Mouse (Mus musculus): ENCODE measurements around the gene BC004004. TPM values are rescaled to one million over a fixed set of nuclear protein-coding genes. Genes with fewer than 3 reads are reported as not detected.
"Not testable (repeated sequence)": the region's sequence is repeated elsewhere in the genome, so short reads cannot be mapped to it uniquely, and the experiment has no call there.

Gene BC004004
- polyA plus RNA-seq, 1 experiment from 2014 or later = 71.1 TPM

DNA sequence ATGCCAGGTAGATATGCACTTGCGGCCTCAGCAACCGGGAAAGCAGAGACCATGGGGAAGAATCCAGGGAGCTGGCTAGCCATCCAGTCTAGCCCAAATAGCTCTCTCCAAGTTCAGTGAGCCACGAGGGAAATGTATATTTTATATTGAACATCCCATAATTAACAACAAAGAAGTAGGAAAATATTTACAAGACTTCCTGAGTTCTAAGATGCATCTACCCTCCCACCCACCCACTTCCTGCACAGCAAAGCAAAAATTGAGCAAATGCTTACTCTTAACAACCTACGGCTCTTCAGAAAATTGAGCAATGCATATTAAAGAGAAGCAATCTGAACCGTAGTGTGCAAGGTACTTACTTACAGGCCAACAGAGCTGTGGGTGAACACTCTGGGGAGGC lies 3.8 kb upstream of the BC004004 start:
- Histone ChIP-seq H3K27ac (ENCODE audit: low read depth) (peak overlapping the region; percentile 99), H3K9ac (peak overlapping the region; percentile 66), H3K4me1 (ENCODE audit: insufficient read depth) (peaks cover 10% of the 10 kb centered on the region), H3K9me3 (ENCODE audit: low read depth, low read length) (no peaks in the 10 kb centered on the region), H3K27me3 (ENCODE audit: insufficient read depth, low read length) (no peaks in the 10 kb centered on the region), H3K4me2 (peak overlapping the region; percentile 71), H3K36me3 (ENCODE audit: insufficient read depth) (peaks cover 21% of the 10 kb centered on the region), H3K4me3 (ENCODE audit: low read depth, low read length) (peak overlapping the region; percentile 78; the same call in 1 of the 2 replicates)
- WGBS = 77% methylated on average over 5 of the region's 5 CpGs
- no peak for TF ChIP-seq CTCF (IDR thresholded peaks at IDR 0.05; ENCODE audit: low read depth)
- ATAC-seq (ENCODE audit: insufficient read depth) (no peak), DNase-seq (no peak)

DNA sequence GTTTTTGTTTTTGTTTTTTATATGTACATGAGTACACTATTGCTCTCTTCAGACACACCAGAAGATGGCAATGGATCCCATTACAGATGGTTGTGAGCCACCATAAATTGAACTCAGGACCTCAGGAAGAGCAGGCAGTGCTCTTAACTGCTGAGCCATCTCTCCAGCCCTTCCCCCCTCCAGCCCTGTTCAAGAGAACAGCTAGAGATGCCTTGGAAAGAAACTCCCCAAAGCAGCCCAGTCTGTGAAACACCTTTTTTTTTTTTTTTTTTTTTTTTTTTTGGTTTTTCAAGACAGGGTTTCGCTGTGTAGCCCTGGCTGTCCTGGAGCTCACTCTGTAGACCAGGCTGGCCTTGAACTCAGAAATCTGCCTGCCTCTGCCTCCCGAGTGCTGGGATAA lies 1.5 kb upstream of the BC004004 start:
- not testable (repeated sequence) for H3K36me3 ChIP-seq (ENCODE audit: insufficient read depth); DNase-seq; H3K9me3 ChIP-seq (ENCODE audit: low read depth, low read length); ATAC-seq (ENCODE audit: insufficient read depth); H3K4me3 ChIP-seq (ENCODE audit: low read depth, low read length); H3K27me3 ChIP-seq (ENCODE audit: insufficient read depth, low read length); H3K4me2 ChIP-seq; H3K27ac ChIP-seq (ENCODE audit: low read depth); H3K9ac ChIP-seq
- peaks cover 10% of the 10 kb centered on the region; the same call in 1 of the 2 replicates for H3K4me1 ChIP-seq (ENCODE audit: insufficient read depth)
- WGBS = 91% methylated on average over 2 of the region's 2 CpGs

DNA sequence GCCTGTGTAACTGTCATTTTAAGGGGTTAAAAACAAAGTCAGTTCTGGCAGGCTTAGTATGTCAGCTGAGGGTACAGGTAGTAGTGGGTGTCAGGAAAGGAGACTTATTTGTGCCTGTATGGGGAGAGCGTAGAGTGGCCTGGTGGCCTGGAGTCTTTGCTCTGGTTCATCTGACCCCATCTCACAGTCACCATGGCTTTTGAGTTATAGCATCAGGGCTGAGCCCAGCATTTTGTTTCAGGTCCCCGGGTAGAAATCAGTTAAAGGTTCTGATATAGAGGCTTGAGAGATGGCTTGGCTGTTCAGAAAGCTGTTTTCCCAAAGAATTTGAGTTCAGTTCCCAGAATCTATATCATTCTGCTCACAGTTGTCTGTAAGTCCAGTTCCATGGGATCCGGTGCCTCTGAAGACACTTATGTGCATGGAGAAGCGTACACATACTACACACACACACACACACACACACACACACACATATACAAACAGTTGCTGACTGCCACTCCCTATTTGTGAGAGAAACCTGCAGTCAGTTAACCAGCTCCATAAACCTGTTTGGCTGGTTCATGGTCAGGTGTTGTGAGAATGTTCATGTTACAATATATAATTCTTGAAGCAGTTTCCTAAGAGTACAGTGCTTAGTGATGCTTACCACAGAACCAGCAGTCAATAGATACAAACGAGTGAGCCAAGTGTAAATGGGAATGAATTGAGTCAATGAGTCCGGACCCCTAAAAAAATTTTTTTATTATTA lies 482 bp upstream of the BC004004 start:
- TF ChIP-seq CTCF (IDR thresholded peaks at IDR 0.05; ENCODE audit: low read depth) = no peak
- no peaks in the 10 kb centered on the region for H3K9me3 ChIP-seq (ENCODE audit: low read depth, low read length)
- H3K4me3 ChIP-seq (ENCODE audit: low read depth, low read length) = peak overlapping the region; percentile 77
- peak; percentile 38; the same call in 1 of the 2 replicates for ATAC-seq (ENCODE audit: insufficient read depth)
- DNase-seq = no peak
- WGBS = 54% methylated on average over 6 of the region's 6 CpGs
- no peaks in the 10 kb centered on the region for H3K36me3 ChIP-seq (ENCODE audit: insufficient read depth)
- H3K9ac ChIP-seq = peak overlapping the region; percentile 88
- H3K27me3 ChIP-seq (ENCODE audit: insufficient read depth, low read length) = no peaks in the 10 kb centered on the region
- H3K27ac ChIP-seq (ENCODE audit: low read depth) = peak overlapping the region; percentile 89
- 0 out of 2 replicates have a peak, but pooled peaks cover 6% of the 10 kb centered on the region for H3K4me1 ChIP-seq (ENCODE audit: insufficient read depth)
- peak overlapping the region; percentile 62 for H3K4me2 ChIP-seq

- H3K36me3 ChIP-seq (ENCODE audit: insufficient read depth) = no peaks in the 10 kb centered on the region
- no peak for DNase-seq
- no peaks in the 10 kb centered on the region for H3K9me3 ChIP-seq (ENCODE audit: low read depth, low read length)
- 14% methylated on average over 10 of the region's 10 CpGs for WGBS
- peak overlapping the region; percentile 62 for H3K4me2 ChIP-seq
- peak overlapping the region; percentile 89 for H3K27ac ChIP-seq (ENCODE audit: low read depth)
- H3K4me1 ChIP-seq (ENCODE audit: insufficient read depth) = 0 out of 2 replicates have a peak, but pooled peaks cover 4% of the 10 kb centered on the region
- no peaks in the 10 kb centered on the region for H3K27me3 ChIP-seq (ENCODE audit: insufficient read depth, low read length)
- ATAC-seq (ENCODE audit: insufficient read depth) = no peak
- H3K4me3 ChIP-seq (ENCODE audit: low read depth, low read length) = peak overlapping the region; percentile 77
- TF ChIP-seq CTCF (IDR thresholded peaks at IDR 0.05; ENCODE audit: low read depth) = no peak
- H3K9ac ChIP-seq = peak overlapping the region; percentile 88
These were observed 740 bp downstream of the BC004004 start for GRCm38 (mm10) chr17:29269349-29269706.

DNA sequence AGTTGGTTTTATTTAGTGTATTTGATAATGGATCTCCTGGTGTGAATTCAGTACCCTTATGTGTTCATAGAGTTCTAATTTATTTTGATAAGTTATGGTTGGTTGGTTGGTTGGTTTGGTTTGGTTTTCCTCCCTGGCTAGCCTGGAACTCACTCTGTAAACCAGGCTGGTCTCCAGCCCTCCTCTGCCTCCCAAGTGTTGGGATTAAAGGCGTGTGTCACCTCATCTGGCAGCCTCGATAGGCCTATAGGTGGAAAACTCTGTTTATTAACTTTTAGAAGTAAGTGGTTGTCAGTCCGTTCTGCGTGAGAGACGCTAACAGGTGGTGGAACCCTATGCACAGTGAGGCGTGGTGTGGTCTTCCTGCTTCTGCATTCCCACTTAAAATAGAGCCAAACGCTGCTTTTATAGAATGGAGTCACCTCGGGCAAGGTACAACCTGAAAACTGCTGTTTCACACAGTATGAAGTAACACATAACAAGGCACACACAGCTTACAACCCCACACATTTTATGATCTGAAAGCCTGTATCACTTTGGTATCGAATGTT lies 1.6 kb downstream of the BC004004 start:
- 89% methylated on average over 9 of the region's 9 CpGs for WGBS
- Histone ChIP-seq H3K27ac (ENCODE audit: low read depth) (no peak overlapping the region), H3K36me3 (ENCODE audit: insufficient read depth) (no peaks in the 10 kb centered on the region), H3K4me2 (peak overlapping the region; percentile 62; the same call in 1 of the 2 replicates), H3K9me3 (ENCODE audit: low read depth, low read length) (no peaks in the 10 kb centered on the region), H3K9ac (no peak overlapping the region), H3K27me3 (ENCODE audit: insufficient read depth, low read length) (no peaks in the 10 kb centered on the region), H3K4me1 (ENCODE audit: insufficient read depth) (no peaks in the 10 kb centered on the region), H3K4me3 (ENCODE audit: low read depth, low read length) (no peak overlapping the region)
- no peak for DNase-seq
- TF ChIP-seq CTCF (IDR thresholded peaks at IDR 0.05; ENCODE audit: low read depth) = no peak
- no peak for ATAC-seq (ENCODE audit: insufficient read depth)

DNA sequence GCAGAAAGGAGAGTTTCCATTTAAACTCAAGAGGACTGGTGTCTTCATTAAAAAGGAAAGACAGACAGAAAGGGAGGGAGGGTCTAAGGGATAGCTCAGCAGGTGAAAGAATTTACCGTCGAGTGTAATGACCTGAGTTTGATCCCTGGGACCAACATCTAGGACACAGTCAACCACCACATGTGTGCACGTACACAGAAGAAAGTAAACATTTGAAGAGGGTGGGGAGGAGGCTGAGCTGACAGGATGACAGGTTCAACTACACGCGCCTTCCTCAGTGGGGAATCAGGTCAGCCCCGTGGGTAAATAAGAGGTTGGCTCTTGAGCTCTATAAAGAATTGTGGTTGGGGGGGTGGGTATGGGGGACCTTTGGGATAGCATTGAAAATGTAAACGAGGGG lies 4.6 kb downstream of the BC004004 start:
- H3K27ac ChIP-seq (ENCODE audit: low read depth) = no peak overlapping the region
- no peak for TF ChIP-seq CTCF (IDR thresholded peaks at IDR 0.05; ENCODE audit: low read depth)
- 56% methylated on average over 7 of the region's 7 CpGs for WGBS

DNA sequence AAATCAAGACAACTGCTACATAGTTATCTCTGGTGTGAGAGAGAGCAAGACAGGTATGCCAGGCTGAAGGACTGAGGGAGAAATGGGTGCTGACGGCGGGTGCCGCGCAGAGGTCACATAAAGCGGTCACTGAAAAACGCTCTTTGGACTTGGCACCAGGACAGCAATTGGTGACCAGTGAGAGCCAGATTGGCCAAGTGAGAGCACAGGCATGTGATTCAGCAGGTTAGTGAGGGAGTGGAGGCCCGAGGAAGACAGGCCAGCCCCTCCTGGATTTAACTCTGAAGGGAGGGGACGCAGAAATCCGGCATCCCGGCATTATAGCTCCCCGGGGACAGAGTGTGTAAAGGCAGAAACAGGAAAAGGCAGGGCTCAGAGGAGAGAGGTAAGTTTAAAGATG lies 5.3 kb downstream of the BC004004 start:
- no peak overlapping the region for H3K4me3 ChIP-seq (ENCODE audit: low read depth, low read length)
- H3K4me1 ChIP-seq (ENCODE audit: insufficient read depth) = no peaks in the 10 kb centered on the region
- DNase-seq (no peak), ATAC-seq (ENCODE audit: insufficient read depth) (no peak)
- H3K27ac ChIP-seq (ENCODE audit: low read depth) = no peak overlapping the region
- no peaks in the 10 kb centered on the region for H3K27me3 ChIP-seq (ENCODE audit: insufficient read depth, low read length)
- H3K9me3 ChIP-seq (ENCODE audit: low read depth, low read length) = no peaks in the 10 kb centered on the region
- H3K9ac ChIP-seq = no peak overlapping the region
- H3K36me3 ChIP-seq (ENCODE audit: insufficient read depth) = no peaks in the 10 kb centered on the region
- H3K4me2 ChIP-seq = no peak overlapping the region
- no peak for TF ChIP-seq CTCF (IDR thresholded peaks at IDR 0.05; ENCODE audit: low read depth)
- 81% methylated on average over 11 of the region's 11 CpGs for WGBS

More for the DNA sequence above, 4.6 kb downstream of the BC004004 start:
- no peaks in the 10 kb centered on the region for H3K4me1 ChIP-seq (ENCODE audit: insufficient read depth)
- no peak overlapping the region for H3K9ac ChIP-seq
- DNase-seq (no peak), ATAC-seq (ENCODE audit: insufficient read depth) (no peak)
- no peaks in the 10 kb centered on the region for H3K27me3 ChIP-seq (ENCODE audit: insufficient read depth, low read length)
- H3K4me3 ChIP-seq (ENCODE audit: low read depth, low read length) = no peak overlapping the region
- no peak overlapping the region for H3K4me2 ChIP-seq
- H3K9me3 ChIP-seq (ENCODE audit: low read depth, low read length) = no peaks in the 10 kb centered on the region
- H3K36me3 ChIP-seq (ENCODE audit: insufficient read depth) = no peaks in the 10 kb centered on the region

Measured in lung, embryonic 14.5 days (tissue).